Mouse (Mus musculus) cerebellum, adult 11-12 months (tissue): Measurements from ENCODE around the gene Ell.
A peak's percentile ranks its signal among the peaks of the same experiment; 100 is the strongest.

Experiments
- DNase-seq: peaks from one replicate; pipeline ENCODE4 v3.0.0; 2022

Gene Ell

GRCm38 (mm10) chr8:70600473-70601270 lies 61.4 kb downstream of the Ell start:
- no peak for DNase-seq

GRCm38 (mm10) chr8:70601271-70601649 lies 62.0 kb downstream of the Ell start:
- peak; percentile 83 for DNase-seq

GRCm38 (mm10) chr8:70602139-70602811 lies 63.0 kb downstream of the Ell start:
- DNase-seq = peak; percentile 24

GRCm38 (mm10) chr8:70604558-70604957 lies 65.3 kb downstream of the Ell start:
- DNase-seq = peak; percentile 29

GRCm38 (mm10) chr8:70605871-70606779 lies 66.9 kb downstream of the Ell start:
- peak; percentile 49 for DNase-seq

- DNase-seq = peak; percentile 43
Observed at GRCm38 (mm10) chr8:70606780-70607602, 67.7 kb downstream of the Ell start.

GRCm38 (mm10) chr8:70607603-70607897 lies 68.3 kb downstream of the Ell start:
- peak; percentile 59 for DNase-seq

GRCm38 (mm10) chr8:70607898-70608748 lies 68.9 kb downstream of the Ell start:
- peak; percentile 65 for DNase-seq

GRCm38 (mm10) chr8:70608749-70609367 lies 69.6 kb downstream of the Ell start, which contains the start of gene Ssbp4:
Ssbp4 (minus strand) TSS chr8:70608872.
- DNase-seq = peak; percentile 58

GRCm38 (mm10) chr8:70609368-70609848 lies 70.2 kb downstream of the Ell start:
- DNase-seq = peak; percentile 67

- peak; percentile 69 for DNase-seq
Observed at GRCm38 (mm10) chr8:70609849-70610795, 70.9 kb downstream of the Ell start.

GRCm38 (mm10) chr8:70610796-70611771 lies 71.8 kb downstream of the Ell start:
- peak; percentile 62 for DNase-seq

- peak; percentile 81 for DNase-seq
Observed at GRCm38 (mm10) chr8:70611849-70612248, 72.6 kb downstream of the Ell start.

GRCm38 (mm10) chr8:70613763-70614162 lies 74.5 kb downstream of the Ell start:
- peak; percentile 18 for DNase-seq

- DNase-seq = peak; percentile 10
Observed at GRCm38 (mm10) chr8:70614469-70614868, 75.2 kb downstream of the Ell start.

- peak; percentile 5 for DNase-seq
Observed at GRCm38 (mm10) chr8:70615281-70615680, 76.0 kb downstream of the Ell start.

- peak; percentile 9 for DNase-seq
Observed at GRCm38 (mm10) chr8:70615894-70616293, 76.6 kb downstream of the Ell start, which contains the start of gene Lrrc25. Lrrc25 (plus strand) TSS chr8:70616155.

GRCm38 (mm10) chr8:70616645-70617044 lies 77.4 kb downstream of the Ell start:
- no peak for DNase-seq
